Mouse (Mus musculus) small intestine, adult 2 months (tissue): ENCODE measurements around the gene Gdf15. TPM values are rescaled to one million over a fixed set of nuclear protein-coding genes. Genes with fewer than 3 reads are reported as not detected.

ENCODE experiments used
- H3K27ac ChIP-seq: fragments of 200-500 bp; 2 replicates; pipeline ENCODE4 v1.5.1; 2012; ENCODE audit warnings: low read depth, low read length, control low read depth, inconsistent platforms; ENCODE audit not compliant: insufficient read depth
- H3K27me3 ChIP-seq: fragments of 200-500 bp; 2 replicates; pipeline ENCODE4 v1.6.1; 2012; ENCODE audit warnings: mild to moderate bottlenecking, moderate library complexity, low read length, inconsistent platforms; ENCODE audit not compliant: control insufficient read depth, insufficient read depth
- H3K36me3 ChIP-seq: fragments of 200-500 bp; 2 replicates; pipeline ENCODE4 v1.6.1; 2012; ENCODE audit warnings: mild to moderate bottlenecking, low read length, control low read depth, inconsistent platforms; ENCODE audit not compliant: control insufficient read depth, insufficient read depth
- H3K4me1 ChIP-seq: fragments of 200-500 bp; 2 replicates; pipeline ENCODE4 v1.6.1; 2012; ENCODE audit warnings: low read length, inconsistent platforms, mixed read lengths; ENCODE audit not compliant: control insufficient read depth, insufficient read depth, insufficient read length
- H3K4me3 ChIP-seq: fragments of 200-500 bp; 2 replicates; pipeline ENCODE4 v1.5.1; 2012; ENCODE audit warnings: low read depth, mild to moderate bottlenecking, control low read depth, inconsistent platforms, low read length, moderate library complexity
- CTCF ChIP-seq: fragments of 200-500 bp; IDR thresholded peaks from 2 replicates; pipeline ENCODE4 v1.5.1; 2012; ENCODE audit warnings: low read depth, mild to moderate bottlenecking, control low read depth, inconsistent platforms, low read length, moderate library complexity, mixed read lengths; ENCODE audit not compliant: insufficient replicate concordance, insufficient read length; ENCODE audit errors: extremely low read depth
- POLR2A ChIP-seq: fragments of 200-500 bp; IDR thresholded peaks from 2 replicates; pipeline ENCODE4 v1.6.1; 2012; ENCODE audit warnings: low read depth, mild to moderate bottlenecking, control low read depth, inconsistent platforms, low read length, moderate library complexity
- WGBS: fragments of 180-500 bp; shearing (Covaris S2); methylation state at CpG from one replicate; pipeline ENCODE4 v1.1.7; 2018; 5-methylcytosine and 5-hydroxymethylcytosine counted together
- polyA plus RNA-seq: library from polyadenylated mRNA; depleted of rRNA; stranded (reverse); fragments of >200 nt; gene quantifications from 2 replicates; pipeline ENCODE4 v1.2.3, GENCODE M21; 2012; rRNA removed

Gdf15 gene
- polyA plus RNA-seq, 1 experiment = 6.7 TPM

GRCm38 (mm10) chr8:70583476-70584387, 48.5 kb downstream of the Gdf15 start:
- Histone ChIP-seq H3K36me3 (peaks cover 70% of the 10 kb centered on the region), H3K27me3 (no peaks in the 10 kb centered on the region), H3K4me3 (no peak overlapping the region), H3K4me1 (no peaks in the 10 kb centered on the region), H3K27ac (no peak overlapping the region)
- TF ChIP-seq CTCF (no peak), POLR2A (no peak)
- 87% methylated on average over 18 of the region's 18 CpGs for WGBS

Other genes with a start within 250 kb of the Gdf15 start
- gene Crtc1, start 192.9 kb downstream of the Gdf15 start, polyA plus RNA-seq = 9.4 and 15.1 TPM in 2 replicates
- gene Klhl26, start 155.5 kb downstream of the Gdf15 start, polyA plus RNA-seq = 24.9 and 30.8 TPM in 2 replicates
- 1.2 and 1.6 TPM in 2 replicates for gene Tmem59l, start 145.1 kb downstream of the Gdf15 start, polyA plus RNA-seq
- 2.3 and 27.3 TPM in 2 replicates for gene Crlf1, start 139.3 kb downstream of the Gdf15 start, polyA plus RNA-seq
- 137 and 244 TPM in 2 replicates for gene Rex1bd, start 125.7 kb downstream of the Gdf15 start, polyA plus RNA-seq
- gene Uba52, start 121.7 kb downstream of the Gdf15 start, polyA plus RNA-seq = 606 and 770 TPM in 2 replicates
- 300 and 623 TPM in 2 replicates for gene Fkbp8, start 104.7 kb downstream of the Gdf15 start, polyA plus RNA-seq
- gene Kxd1, start 104.5 kb downstream of the Gdf15 start, polyA plus RNA-seq = 34.3 and 64.4 TPM in 2 replicates
- 20.5 and 45.6 TPM in 2 replicates for gene Ell, start 93.0 kb downstream of the Gdf15 start, polyA plus RNA-seq
- gene Isyna1, start 38.1 kb downstream of the Gdf15 start, polyA plus RNA-seq = 61.8 and 92.4 TPM in 2 replicates
- 81.7 and 138 TPM in 2 replicates for gene Ssbp4, start 23.6 kb downstream of the Gdf15 start, polyA plus RNA-seq
- 6.7 and 7.1 TPM in 2 replicates for gene Lrrc25, start 16.3 kb downstream of the Gdf15 start, polyA plus RNA-seq
- 49.5 and 129 TPM in 2 replicates for gene Pgpep1, start 27.9 kb upstream of the Gdf15 start, polyA plus RNA-seq
- 109 and 152 TPM in 2 replicates for gene Lsm4, start 40.8 kb upstream of the Gdf15 start, polyA plus RNA-seq
- 419 and 1,098 TPM in 2 replicates for gene Jund, start 66.5 kb upstream of the Gdf15 start, polyA plus RNA-seq
- 0.03 and 0.05 TPM in 2 replicates for gene Iqcn, start 71.0 kb upstream of the Gdf15 start, polyA plus RNA-seq
- gene Gm3336, start 86.1 kb upstream of the Gdf15 start, polyA plus RNA-seq = 42.0 and 73.6 TPM in 2 replicates
- gene Pde4c, start 91.3 kb upstream of the Gdf15 start, polyA plus RNA-seq = 6.5 and 6.8 TPM in 2 replicates
- gene Rab3a, start 122.2 kb upstream of the Gdf15 start, polyA plus RNA-seq = 14.9 and 26.3 TPM in 2 replicates
- gene Mpv17l2, start 128.5 kb upstream of the Gdf15 start, polyA plus RNA-seq = 190 and 222 TPM in 2 replicates
- 129 and 414 TPM in 2 replicates for gene Pik3r2, start 144.3 kb upstream of the Gdf15 start, polyA plus RNA-seq
- gene Mast3, start 172.6 kb upstream of the Gdf15 start, polyA plus RNA-seq = 63.9 and 71.9 TPM in 2 replicates
- gene Il12rb1, start 176.0 kb upstream of the Gdf15 start, polyA plus RNA-seq = 2.5 and 5.4 TPM in 2 replicates
- 26.1 and 49.9 TPM in 2 replicates for gene Arrdc2, start 207.3 kb upstream of the Gdf15 start, polyA plus RNA-seq
- gene Kcnn1, start 230.8 kb upstream of the Gdf15 start, polyA plus RNA-seq = 0.90 and 2.9 TPM in 2 replicates
- 35.9 and 64.7 TPM in 2 replicates for gene Ccdc124, start 241.5 kb upstream of the Gdf15 start, polyA plus RNA-seq